9 mouse cellular contexts compared by ENCODE assay signal in the genomic region with DNA sequence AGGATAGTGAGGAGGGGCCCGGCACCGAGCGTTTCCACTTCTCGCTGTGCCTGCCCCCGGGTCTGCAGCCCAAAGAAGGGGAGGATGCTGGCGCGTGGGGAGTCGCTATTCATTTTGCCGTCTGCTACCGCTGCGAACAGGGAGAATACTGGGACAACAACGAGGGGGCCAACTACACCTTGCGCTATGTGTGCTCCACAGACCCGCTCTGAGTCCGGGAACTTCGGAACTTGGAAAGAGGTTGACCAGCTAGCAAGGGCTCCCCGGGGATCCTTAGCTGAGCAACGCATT. TPM values are rescaled to one million over a fixed set of nuclear protein-coding genes. Genes with fewer than 3 reads are reported as not detected.
DNase-seq lines count a peak whose midpoint lies in the region; ATAC-seq lines count a peak whose summit lies in the region.
"Had no signal": no experiment of that assay in that cellular context is flagged by ENCODE, and none has a peak within 500 bp of the region (broad histone marks: within the 10 kb centered on the region; RNA-seq: fewer than 3 reads in every experiment).

No protein-coding gene starts in this region.

- H3K36me3 ChIP-seq in limb, embryonic 13.5 days = no peaks in the 10 kb centered on the region

- H3K27ac ChIP-seq in limb, embryonic 13.5 days = no peak overlapping the region

- WGBS in limb, embryonic 13.5 days = under 1% methylated on average over 18 of the region's 18 CpGs

- no peaks in the 10 kb centered on the region for H3K9me3 ChIP-seq in limb, embryonic 13.5 days

- peak overlapping the region; percentile 100 for H3K4me2 ChIP-seq in limb, embryonic 13.5 days (replicated peaks)

- DNase-seq in cerebellum, postnatal 10 days = peak; percentile 19 to 20
- DNase-seq in cerebellum, adult 11-12 months = no peak
- peak; percentile 17 for DNase-seq in thymus, postnatal 4 days
- DNase-seq in thymus, postnatal 0 days (ENCODE audit: low spot score) = no peak
- peak; percentile 40 for DNase-seq in testis, postnatal 10 days (ENCODE audit: low spot score)
- no peak for DNase-seq in urinary bladder, postnatal 25 days (ENCODE audit: low spot score)
- DNase-seq in natural killer cell, adult 2 months (ENCODE audit: low spot score in 2 of 2) = no peak

- peak overlapping the region; percentile 65 for H3K4me3 ChIP-seq in limb, embryonic 13.5 days

- peaks cover 12% of the 10 kb centered on the region; the same call in 1 of the 2 replicates for H3K4me1 ChIP-seq in limb, embryonic 13.5 days

- peak overlapping the region; percentile 77 for H3K9ac ChIP-seq in limb, embryonic 13.5 days

- peaks cover 24% of the 10 kb centered on the region for H3K27me3 ChIP-seq in limb, embryonic 13.5 days

- ATAC-seq in limb, embryonic 13.5 days (ENCODE audit: low FRiP score, low read depth) = 0 out of 2 replicates have a peak, but pooled peaks have one; percentile 6

RNA-seq across cellular contexts. Expression of a gene that starts 10.7 kb away (rescaled TPM):
- not detected in 2 replicates for polyA plus RNA-seq in thymus, postnatal 0 days (2015; fragmentation: Nextera tagmentation; extraction: Ambion mirVana)
- 3.3 and 3.7 TPM in 2 replicates for polyA plus RNA-seq in limb, embryonic 13.5 days (2015; fragmentation: Nextera tagmentation; extraction: Ambion mirVana)
- polyA plus RNA-seq: C2C12 had no signal

Comparison
In these comparisons a context has a peak if more than half of its experiments do, and no peak if none do; other contexts are left out.
1. DNase-seq: peak in cerebellum, postnatal 10 days (2 of 2), thymus, postnatal 4 days (single experiment) and testis, postnatal 10 days (single experiment); none in cerebellum, adult 11-12 months (single experiment), thymus, postnatal 0 days (single experiment), urinary bladder, postnatal 25 days (single experiment) and natural killer cell, adult 2 months (0 of 2).